Mouse (Mus musculus) thymus, postnatal 25 days (tissue): ENCODE measurements around the gene Csf2.
"Not testable (repeated sequence)": the region's sequence is repeated elsewhere in the genome, so short reads cannot be mapped to it uniquely, and the experiment has no call there.

Experiments used
- DNase-seq: peaks from one replicate; pipeline ENCODE4 v3.0.0; 2022

Gene Csf2

GRCm38 (mm10) chr11:54248940-54249717, at the start of gene Csf2:
Csf2 (minus strand) TSS chr11:54249667.
- DNase-seq = no peak

- no peak for DNase-seq
Observed at GRCm38 (mm10) chr11:54298777-54299176, 49.3 kb upstream of the Csf2 start.

GRCm38 (mm10) chr11:54297471-54297870, 48.0 kb upstream of the Csf2 start:
- not testable (repeated sequence) for DNase-seq

- DNase-seq = no peak
Observed at GRCm38 (mm10) chr11:54296734-54297133, 47.3 kb upstream of the Csf2 start.

- DNase-seq = no peak
Observed at GRCm38 (mm10) chr11:54295971-54296370, 46.5 kb upstream of the Csf2 start.

- no peak for DNase-seq
Observed at GRCm38 (mm10) chr11:54293980-54294807, 44.7 kb upstream of the Csf2 start.

- DNase-seq = no peak
Observed at GRCm38 (mm10) chr11:54292163-54292562, 42.7 kb upstream of the Csf2 start.

- DNase-seq = no peak
Observed at GRCm38 (mm10) chr11:54287821-54288453, 38.5 kb upstream of the Csf2 start.

- DNase-seq = no peak
Observed at GRCm38 (mm10) chr11:54271437-54271949, 22.0 kb upstream of the Csf2 start.

GRCm38 (mm10) chr11:54269191-54269896, 19.9 kb upstream of the Csf2 start:
- no peak for DNase-seq

- no peak for DNase-seq
Observed at GRCm38 (mm10) chr11:54267177-54267576, 17.7 kb upstream of the Csf2 start, which contains the start of gene Il3. Il3 (minus strand) TSS chr11:54267277.

- DNase-seq = peak; percentile 54
Observed at GRCm38 (mm10) chr11:54264542-54264941, 15.1 kb upstream of the Csf2 start.

- DNase-seq = no peak
Observed at GRCm38 (mm10) chr11:54263405-54264031, 14.1 kb upstream of the Csf2 start.

- DNase-seq = peak; percentile 73
Observed at GRCm38 (mm10) chr11:54256624-54257376, 7.3 kb upstream of the Csf2 start.

GRCm38 (mm10) chr11:54254114-54254513, 4.6 kb upstream of the Csf2 start:
- peak; percentile 29 for DNase-seq

GRCm38 (mm10) chr11:54250575-54250974, 1.1 kb upstream of the Csf2 start:
- no peak for DNase-seq

- no peak for DNase-seq
Observed at GRCm38 (mm10) chr11:54249748-54250147, 281 bp upstream of the Csf2 start.

GRCm38 (mm10) chr11:54247251-54247950, 2.1 kb downstream of the Csf2 start:
- no peak for DNase-seq

GRCm38 (mm10) chr11:54244465-54244864, 5.0 kb downstream of the Csf2 start:
- no peak for DNase-seq

GRCm38 (mm10) chr11:54242494-54242893, 7.0 kb downstream of the Csf2 start:
- DNase-seq = no peak

GRCm38 (mm10) chr11:54236939-54237338, 12.5 kb downstream of the Csf2 start:
- no peak for DNase-seq
